Mouse (Mus musculus) c-Kit-negative CD71-positive TER-119-positive erythroid progenitor cells, embryonic 14.5 days (primary cell): Measurements from ENCODE around the gene Gm10999.
"Not testable (repeated sequence)": the region's sequence is repeated elsewhere in the genome, so short reads cannot be mapped to it uniquely, and the experiment has no call there.

ENCODE experiments used
- DNase-seq: peaks from one replicate; pipeline ENCODE4 v3.0.0-alpha.2; 2013; ENCODE audit warnings: low read depth, low spot score

Gm10999 gene

GRCm38 (mm10) chr8:129131561-129131960 lies at the start of gene Gm10999:
TSS of gene Gm10999 (minus strand) at chr8:129131661.
- no peak for DNase-seq

GRCm38 (mm10) chr8:129133475-129133874 lies 2.0 kb upstream of the Gm10999 start:
- DNase-seq = no peak

GRCm38 (mm10) chr8:129115761-129116160 lies 15.7 kb downstream of the Gm10999 start:
- not testable (repeated sequence) for DNase-seq
